ENCODE assay signal across 18 mouse cellular contexts in the genomic region with DNA sequence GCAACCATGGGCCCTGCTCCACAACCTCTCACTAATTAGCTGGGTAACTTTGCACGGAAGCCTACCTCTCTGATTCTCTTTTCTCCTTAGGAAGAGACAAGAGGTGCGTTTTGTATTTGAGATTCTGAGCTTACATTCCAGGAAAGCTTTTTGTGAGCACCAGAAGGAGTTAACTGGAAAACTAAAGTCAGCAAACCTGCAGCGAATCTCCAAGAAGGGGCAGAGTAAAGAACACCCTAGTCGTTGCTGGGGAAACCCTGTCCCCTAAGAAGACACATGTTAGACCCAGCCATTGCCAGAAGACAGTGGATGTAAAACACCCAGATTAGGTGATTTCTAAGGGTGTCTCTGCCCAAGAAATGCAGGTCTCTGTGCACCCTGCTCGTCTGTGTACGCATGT. TPM values are rescaled to one million over a fixed set of nuclear protein-coding genes. Genes with fewer than 3 reads are reported as not detected.
DNase-seq lines count a peak whose midpoint lies in the region; ATAC-seq and TF ChIP-seq lines count a peak whose summit lies in the region.
"Had no signal": no experiment of that assay in that cellular context is flagged by ENCODE, and none has a peak within 500 bp of the region (broad histone marks: within the 10 kb centered on the region; RNA-seq: fewer than 3 reads in every experiment).

No protein-coding gene starts in this region.

- TF ChIP-seq POLR2A in embryonic fibroblast, embryonic 13.5 days (IDR thresholded peaks at IDR 0.05; ENCODE audit: low read depth, low read length) = no peak

- no peak for ATAC-seq in midbrain, embryonic 14.5 days (ENCODE audit: low FRiP score, low TSS enrichment)
- ATAC-seq: intestine, embryonic 16.5 days; lung, postnatal 0 days; midbrain, embryonic 15.5 days had no signal

- H3K4me3 ChIP-seq in midbrain, embryonic 10.5 days = no peak overlapping the region
- H3K4me3 ChIP-seq in midbrain, embryonic 14.5 days (replicated peaks; ENCODE audit: low read depth, low read length) = no peak overlapping the region
- H3K4me3 ChIP-seq in embryonic fibroblast, embryonic 13.5 days (ENCODE audit: insufficient read depth, low read length) = no peak overlapping the region
- H3K4me3 ChIP-seq: forebrain, embryonic 12.5 days; hindbrain, embryonic 13.5 days; limb, embryonic 12.5 days; liver, embryonic 13.5 days; megakaryocyte, embryonic 14.5 days; midbrain, embryonic 15.5 days had no signal

- H3K4me1 ChIP-seq in midbrain, embryonic 10.5 days = peaks cover 58% of the 10 kb centered on the region
- H3K4me1 ChIP-seq in midbrain, embryonic 14.5 days (ENCODE audit: control insufficient read depth, insufficient read depth, low read length) = peaks cover 14% of the 10 kb centered on the region; the same call in 1 of the 2 replicates
- 0 out of 2 replicates have a peak, but pooled peaks cover 4% of the 10 kb centered on the region for H3K4me1 ChIP-seq in embryonic fibroblast, embryonic 13.5 days (ENCODE audit: control insufficient read depth, insufficient read depth, low read length)
- H3K4me1 ChIP-seq: liver, embryonic 13.5 days; megakaryocyte, embryonic 14.5 days had no signal

- peaks cover 87% of the 10 kb centered on the region for H3K27me3 ChIP-seq in midbrain, embryonic 10.5 days (ENCODE audit: low read depth, poor library complexity, severe bottlenecking)
- peaks cover 49% of the 10 kb centered on the region for H3K27me3 ChIP-seq in midbrain, embryonic 14.5 days (ENCODE audit: control insufficient read depth, insufficient read depth, low read length)

- no peak for TF ChIP-seq CTCF in embryonic fibroblast, embryonic 13.5 days (IDR thresholded peaks at IDR 0.05; ENCODE audit: borderline replicate concordance, insufficient read depth, low read length)

- WGBS in midbrain, embryonic 10.5 days = 57% methylated on average over 6 of the region's 6 CpGs
- 60% methylated on average over 6 of the region's 6 CpGs for WGBS in midbrain, embryonic 14.5 days

- H3K36me3 ChIP-seq in midbrain, embryonic 10.5 days = no peaks in the 10 kb centered on the region
- no peaks in the 10 kb centered on the region for H3K36me3 ChIP-seq in midbrain, embryonic 14.5 days (ENCODE audit: control insufficient read depth, insufficient read depth, low read length)
- H3K36me3 ChIP-seq: forebrain, embryonic 12.5 days; G1E; hindbrain, embryonic 13.5 days; limb, embryonic 12.5 days; liver, embryonic 13.5 days; midbrain, embryonic 15.5 days had no signal

- H3K4me2 ChIP-seq in midbrain, embryonic 14.5 days (ENCODE audit: low read length) = no peak overlapping the region
- H3K4me2 ChIP-seq: forebrain, embryonic 12.5 days; hindbrain, embryonic 13.5 days; limb, embryonic 12.5 days; liver, embryonic 13.5 days; midbrain, embryonic 15.5 days had no signal

- no peaks in the 10 kb centered on the region for H3K9me3 ChIP-seq in midbrain, embryonic 10.5 days (replicated peaks)
- H3K9me3 ChIP-seq in midbrain, embryonic 14.5 days (ENCODE audit: control insufficient read depth, low read length) = no peaks in the 10 kb centered on the region
- H3K9me3 ChIP-seq: forebrain, embryonic 12.5 days; hindbrain, embryonic 13.5 days; limb, embryonic 12.5 days; liver, embryonic 13.5 days; megakaryocyte, embryonic 14.5 days; midbrain, embryonic 15.5 days had no signal

- DNase-seq in heart, adult 11 months = peak; percentile 60
- no peak for DNase-seq in heart, adult 8-10 months (ENCODE audit: low spot score)
- DNase-seq in midbrain, embryonic 10.5 days (ENCODE audit: low spot score) = no peak
- DNase-seq in midbrain, embryonic 14.5 days = no peak
- no peak for DNase-seq in layer of hippocampus, adult 18-20 months (ENCODE audit: low spot score in 2 of 2)
- no peak for DNase-seq in thymus, postnatal 4 days

- no peak overlapping the region for H3K9ac ChIP-seq in midbrain, embryonic 14.5 days (replicated peaks; ENCODE audit: low read length)
- H3K9ac ChIP-seq: forebrain, embryonic 12.5 days; forebrain, postnatal 0 days; hindbrain, embryonic 13.5 days; limb, embryonic 12.5 days; liver, embryonic 13.5 days; midbrain, embryonic 15.5 days had no signal

- peak overlapping the region; percentile 33; the same call in 1 of the 2 replicates for H3K27ac ChIP-seq in midbrain, embryonic 10.5 days (replicated peaks)
- H3K27ac ChIP-seq in midbrain, embryonic 14.5 days (replicated peaks; ENCODE audit: low read depth, low read length) = no peak overlapping the region
- 0 out of 2 replicates have a peak overlapping the region, but pooled peaks have one; percentile 5 for H3K27ac ChIP-seq in embryonic fibroblast, embryonic 13.5 days (ENCODE audit: insufficient read depth, low read length)
- H3K27ac ChIP-seq: forebrain, embryonic 12.5 days; hindbrain, embryonic 13.5 days; limb, embryonic 12.5 days; liver, embryonic 13.5 days; midbrain, embryonic 15.5 days had no signal

RNA-seq across cellular contexts. Expression of gene Slit3, which starts 2.3 kb away (rescaled TPM):
- 10 to 100 TPM; 12.6 to 18.4 (median 15.0) TPM for total RNA-seq in heart, adult 8-10 months (2022)
- polyA plus RNA-seq in midbrain, embryonic 10.5 days (2016; fragmentation: Nextera tagmentation; extraction: Ambion mirVana) = 15.0 and 19.6 TPM in 2 replicates
- 3.5 and 4.7 TPM in 2 replicates for polyA plus RNA-seq in midbrain, embryonic 14.5 days (2014; fragmentation: Nextera tagmentation; extraction: Ambion mirVana)
- polyA plus RNA-seq in embryonic fibroblast, embryonic 13.5 days (2011; ENCODE audit: insufficient read length, low read depth, missing spikeins) = 179 and 211 TPM in 2 replicates
- 10 to 100 TPM; 91.5 to 93.5 TPM for total RNA-seq in layer of hippocampus, adult 18-20 months (2021)
- total RNA-seq: neutrophil, adult 5-6 weeks had no signal
- polyA plus RNA-seq: G1E had no signal
